Mouse (Mus musculus) G1E-ER4 (cell line): ENCODE data around the gene Cmtm8. TPM values are rescaled to one million over a fixed set of nuclear protein-coding genes. Genes with fewer than 3 reads are reported as not detected.

ENCODE experiments used
- GATA1 ChIP-seq: IDR thresholded peaks from one replicate; pipeline ENCODE4 v1.8.0; 2012; ENCODE audit warnings: low read length, inconsistent platforms
- polyA plus RNA-seq: library from polyadenylated mRNA; stranded (reverse); fragments of >175 nt; gene quantifications from 2 replicates; pipeline ENCODE4 v1.2.3, GENCODE M21; 2012

The Cmtm8 gene
- polyA plus RNA-seq, 1 experiment, result not detected

- TF ChIP-seq GATA1, result no peak
These were observed 13.6 kb downstream of the Cmtm8 start for GRCm38 (mm10) chr9:114830351-114830750.

GRCm38 (mm10) chr9:114829669-114830068, 14.3 kb downstream of the Cmtm8 start:
- TF ChIP-seq GATA1, result no peak

- no peak for TF ChIP-seq GATA1
These were observed 15.6 kb downstream of the Cmtm8 start for GRCm38 (mm10) chr9:114828377-114828776.

GRCm38 (mm10) chr9:114827242-114827852, 16.6 kb downstream of the Cmtm8 start:
- TF ChIP-seq GATA1, result no peak

- no peak for TF ChIP-seq GATA1
These were observed 19.8 kb downstream of the Cmtm8 start for GRCm38 (mm10) chr9:114824166-114824565.

- TF ChIP-seq GATA1, result no peak
These were observed 22.2 kb downstream of the Cmtm8 start for GRCm38 (mm10) chr9:114821548-114822289.

GRCm38 (mm10) chr9:114818918-114819317, 25.0 kb downstream of the Cmtm8 start:
- no peak for TF ChIP-seq GATA1

GRCm38 (mm10) chr9:114817012-114817411, 26.9 kb downstream of the Cmtm8 start:
- no peak for TF ChIP-seq GATA1

- no peak for TF ChIP-seq GATA1
These were observed 27.8 kb downstream of the Cmtm8 start for GRCm38 (mm10) chr9:114816121-114816520.

GRCm38 (mm10) chr9:114815315-114815714, 28.6 kb downstream of the Cmtm8 start:
- TF ChIP-seq GATA1, result no peak

- TF ChIP-seq GATA1, result no peak
These were observed 32.0 kb downstream of the Cmtm8 start for GRCm38 (mm10) chr9:114812001-114812400.

GRCm38 (mm10) chr9:114810837-114811236, 33.1 kb downstream of the Cmtm8 start:
- TF ChIP-seq GATA1, result no peak

- no peak for TF ChIP-seq GATA1
These were observed 35.3 kb downstream of the Cmtm8 start for GRCm38 (mm10) chr9:114808671-114809070.

GRCm38 (mm10) chr9:114807261-114807660, 36.7 kb downstream of the Cmtm8 start:
- no peak for TF ChIP-seq GATA1

- no peak for TF ChIP-seq GATA1
These were observed 38.7 kb downstream of the Cmtm8 start for GRCm38 (mm10) chr9:114805151-114805671.

GRCm38 (mm10) chr9:114802191-114802590, 41.8 kb downstream of the Cmtm8 start:
- no peak for TF ChIP-seq GATA1

- no peak for TF ChIP-seq GATA1
These were observed 42.7 kb downstream of the Cmtm8 start for GRCm38 (mm10) chr9:114801301-114801700.
